ENCODE assay signal across 20 mouse cellular contexts in genomic region chr14:117871268-117871667, GRCm38 (mm10).
"Had no signal": no experiment of that assay in that cellular context is flagged by ENCODE, and none has a peak within 500 bp of the region (broad histone marks: within the 10 kb centered on the region; RNA-seq: fewer than 3 reads in every experiment).

No protein-coding gene starts in this region.

- H3K4me2 ChIP-seq: liver, embryonic 13.5 days; liver, embryonic 15.5 days; lung, embryonic 15.5 days; midbrain, embryonic 12.5 days; neural tube, embryonic 13.5 days; neural tube, embryonic 15.5 days; stomach, embryonic 15.5 days had no signal

- H3K27me3 ChIP-seq: liver, embryonic 13.5 days; liver, embryonic 15.5 days; lung, embryonic 15.5 days; midbrain, embryonic 12.5 days; neural tube, embryonic 13.5 days; neural tube, embryonic 15.5 days; stomach, embryonic 15.5 days had no signal

- H3K9ac ChIP-seq: liver, embryonic 13.5 days; liver, embryonic 15.5 days; liver, postnatal 0 days; lung, embryonic 15.5 days; midbrain, embryonic 12.5 days; neural tube, embryonic 13.5 days; neural tube, embryonic 15.5 days; stomach, embryonic 15.5 days had no signal

- ATAC-seq: liver, postnatal 0 days; lung, postnatal 0 days; midbrain, embryonic 16.5 days had no signal

- H3K4me1 ChIP-seq: liver, embryonic 13.5 days; liver, embryonic 15.5 days; lung, embryonic 15.5 days; midbrain, embryonic 10.5 days; midbrain, embryonic 12.5 days; neural tube, embryonic 13.5 days; neural tube, embryonic 15.5 days; stomach, embryonic 15.5 days had no signal

- H3K4me3 ChIP-seq: liver, embryonic 13.5 days; liver, embryonic 15.5 days; lung, embryonic 15.5 days; midbrain, embryonic 10.5 days; midbrain, embryonic 12.5 days; myocyte; neural tube, embryonic 13.5 days; neural tube, embryonic 15.5 days; stomach, embryonic 15.5 days had no signal

- H3K36me3 ChIP-seq: liver, embryonic 13.5 days; liver, embryonic 15.5 days; lung, embryonic 15.5 days; midbrain, embryonic 12.5 days; neural tube, embryonic 13.5 days; neural tube, embryonic 15.5 days; stomach, embryonic 15.5 days had no signal

- DNase-seq: liver, embryonic 13.5 days; liver, postnatal 0 days; lung, adult 2 months; lung, postnatal 4 days; midbrain, embryonic 14.5 days; right cerebral cortex, postnatal 14 days; thymus, adult 18-20 months; thymus, postnatal 14 days; thymus, postnatal 36 days had no signal

- H3K27ac ChIP-seq: liver, embryonic 13.5 days; liver, embryonic 15.5 days; lung, embryonic 15.5 days; midbrain, embryonic 10.5 days; midbrain, embryonic 12.5 days; neural tube, embryonic 13.5 days; neural tube, embryonic 15.5 days; stomach, embryonic 15.5 days; stomach, postnatal 0 days had no signal

- H3K9me3 ChIP-seq: liver, embryonic 15.5 days; lung, embryonic 15.5 days; midbrain, embryonic 10.5 days; midbrain, embryonic 12.5 days; neural tube, embryonic 13.5 days; neural tube, embryonic 15.5 days; stomach, embryonic 15.5 days had no signal
